Mouse (Mus musculus) bone marrow, adult 2 months (tissue): ENCODE measurements around the gene Ccdc180.

Experiments
- CTCF ChIP-seq: fragments of 200-500 bp; IDR thresholded peaks from 2 replicates; pipeline ENCODE4 v1.5.1; 2011; ENCODE audit warnings: low read length, control low read depth; ENCODE audit not compliant: control insufficient read depth, insufficient read depth
- POLR2A ChIP-seq: fragments of 200-500 bp; IDR thresholded peaks from 2 replicates; pipeline ENCODE4 v1.6.1; 2011; ENCODE audit warnings: low read depth, mild to moderate bottlenecking, control low read depth, low read length, borderline replicate concordance; ENCODE audit not compliant: control insufficient read depth

DNA sequence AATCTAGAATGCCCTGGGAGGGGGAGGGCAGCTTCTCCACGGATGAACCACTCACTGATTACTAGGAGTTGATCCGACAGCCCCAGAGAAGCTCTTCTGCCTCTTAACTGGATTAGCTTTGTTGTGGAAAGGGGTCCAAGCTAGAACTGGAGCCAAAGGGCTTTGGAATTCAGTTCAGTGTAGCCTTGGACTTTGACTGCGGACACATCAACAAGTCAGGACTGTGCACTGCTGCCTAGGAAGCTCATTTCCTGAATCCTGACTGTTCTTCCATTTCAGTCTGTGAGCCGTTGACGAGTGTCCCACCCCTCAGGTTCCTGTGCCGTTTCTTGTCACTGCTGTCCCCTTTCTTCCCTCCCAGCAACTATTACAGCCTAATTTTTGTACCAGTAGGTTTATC is 76.6 kb downstream of the Ccdc180 start:
- TF ChIP-seq POLR2A, result no peak
- no peak for TF ChIP-seq CTCF
